Mouse (Mus musculus) brown adipose tissue, adult 24 weeks (tissue): Measurements from ENCODE around the gene Hba-a1. TPM values are rescaled to one million over a fixed set of nuclear protein-coding genes. Genes with fewer than 3 reads are reported as not detected.
"Not testable (repeated sequence)": the region's sequence is repeated elsewhere in the genome, so short reads cannot be mapped to it uniquely, and the experiment has no call there.

ENCODE experiments used
- H3K27ac ChIP-seq: fragments of 200-500 bp; replicated peaks from 2 replicates; pipeline ENCODE4 v1.5.1; 2012; ENCODE audit warnings: low read depth, mild to moderate bottlenecking, low read length
- H3K4me1 ChIP-seq: fragments of 200-500 bp; 2 replicates; pipeline ENCODE4 v1.6.1; 2012; ENCODE audit warnings: low read length, mixed read lengths; ENCODE audit not compliant: control insufficient read depth, insufficient read depth, insufficient read length
- H3K4me3 ChIP-seq: fragments of 200-500 bp; 2 replicates; pipeline ENCODE4 v1.5.1; 2012; ENCODE audit warnings: low read depth, mild to moderate bottlenecking, low read length, moderate library complexity; ENCODE audit not compliant: insufficient read depth
- polyA plus RNA-seq: library from polyadenylated mRNA; stranded (reverse); fragments of >200 nt; gene quantifications from 2 replicates; pipeline ENCODE4 v1.2.4, GENCODE M21; 2012; ENCODE audit not compliant: missing spikeins, insufficient read depth, insufficient read length

Gene Hba-a1
- polyA plus RNA-seq, 1 experiment: 66.6 TPM

GRCm38 (mm10) chr11:32276347-32276746 lies 7.0 kb upstream of the Hba-a1 start, which contains the start of gene Hba-x:
Hba-x (plus strand) TSS chr11:32276400.
- Histone ChIP-seq H3K4me1 (no peaks in the 10 kb centered on the region), H3K4me3 (no peak within 1 kb of the TSS), H3K27ac (no peak within 1 kb of the TSS)

- Histone ChIP-seq H3K4me1 (no peaks in the 10 kb centered on the region), H3K4me3 (no peak overlapping the region), H3K27ac (no peak overlapping the region)
These were observed 5.4 kb upstream of the Hba-a1 start for GRCm38 (mm10) chr11:32277736-32278457.

GRCm38 (mm10) chr11:32278458-32278957 lies 4.8 kb upstream of the Hba-a1 start:
- H3K4me1 ChIP-seq: no peaks in the 10 kb centered on the region
- H3K4me3 ChIP-seq: no peak overlapping the region
- no peak overlapping the region for H3K27ac ChIP-seq

GRCm38 (mm10) chr11:32280646-32281045 lies 2.7 kb upstream of the Hba-a1 start:
- Histone ChIP-seq H3K27ac (no peak overlapping the region), H3K4me1 (no peaks in the 10 kb centered on the region), H3K4me3 (no peak overlapping the region)

- no peak overlapping the region for H3K27ac ChIP-seq
- no peak overlapping the region for H3K4me3 ChIP-seq
- H3K4me1 ChIP-seq: no peaks in the 10 kb centered on the region
These were observed 1.7 kb upstream of the Hba-a1 start for GRCm38 (mm10) chr11:32281416-32282144.

- not testable (repeated sequence) for H3K4me3 ChIP-seq, H3K4me1 ChIP-seq, H3K27ac ChIP-seq
These were observed 1.3 kb downstream of the Hba-a1 start for GRCm38 (mm10) chr11:32284582-32284981.

GRCm38 (mm10) chr11:32285031-32285775 lies 1.9 kb downstream of the Hba-a1 start:
- no peaks in the 10 kb centered on the region for H3K4me1 ChIP-seq
- no peak overlapping the region for H3K27ac ChIP-seq
- no peak overlapping the region for H3K4me3 ChIP-seq

- not testable (repeated sequence) for H3K4me3 ChIP-seq, H3K4me1 ChIP-seq, H3K27ac ChIP-seq
These were observed 2.6 kb downstream of the Hba-a1 start for GRCm38 (mm10) chr11:32285887-32286286.

GRCm38 (mm10) chr11:32286695-32287492 lies 3.6 kb downstream of the Hba-a1 start, which contains the start of gene Hbq1b:
Hbq1b (plus strand) TSS chr11:32286965.
- H3K27ac ChIP-seq, H3K4me3 ChIP-seq: not testable (repeated sequence)

GRCm38 (mm10) chr11:32287493-32287825 lies 4.1 kb downstream of the Hba-a1 start:
- H3K27ac ChIP-seq: no peak overlapping the region
- no peak overlapping the region for H3K4me3 ChIP-seq
- H3K4me1 ChIP-seq: no peaks in the 10 kb centered on the region

More at GRCm38 (mm10) chr11:32286695-32287492, 3.6 kb downstream of the Hba-a1 start, which contains the start of gene Hbq1b:
- not testable (repeated sequence) for H3K4me1 ChIP-seq

- H3K4me3 ChIP-seq, H3K27ac ChIP-seq, H3K4me1 ChIP-seq: not testable (repeated sequence)
These were observed 9.5 kb downstream of the Hba-a1 start for GRCm38 (mm10) chr11:32292819-32293218.

- not testable (repeated sequence) for H3K27ac ChIP-seq, H3K4me1 ChIP-seq, H3K4me3 ChIP-seq
These were observed 10.2 kb downstream of the Hba-a1 start for GRCm38 (mm10) chr11:32293479-32293878.

- not testable (repeated sequence) for H3K27ac ChIP-seq, H3K4me1 ChIP-seq, H3K4me3 ChIP-seq
These were observed 12.9 kb downstream of the Hba-a1 start, which contains the start of gene Hba-a2 for GRCm38 (mm10) chr11:32296203-32296602. Hba-a2 (plus strand) TSS chr11:32296489.

- not testable (repeated sequence) for H3K4me3 ChIP-seq, H3K4me1 ChIP-seq, H3K27ac ChIP-seq
These were observed 14.1 kb downstream of the Hba-a1 start for GRCm38 (mm10) chr11:32297417-32297816.
